ENCODE assay signal across 20 mouse cellular contexts in the genomic region with DNA sequence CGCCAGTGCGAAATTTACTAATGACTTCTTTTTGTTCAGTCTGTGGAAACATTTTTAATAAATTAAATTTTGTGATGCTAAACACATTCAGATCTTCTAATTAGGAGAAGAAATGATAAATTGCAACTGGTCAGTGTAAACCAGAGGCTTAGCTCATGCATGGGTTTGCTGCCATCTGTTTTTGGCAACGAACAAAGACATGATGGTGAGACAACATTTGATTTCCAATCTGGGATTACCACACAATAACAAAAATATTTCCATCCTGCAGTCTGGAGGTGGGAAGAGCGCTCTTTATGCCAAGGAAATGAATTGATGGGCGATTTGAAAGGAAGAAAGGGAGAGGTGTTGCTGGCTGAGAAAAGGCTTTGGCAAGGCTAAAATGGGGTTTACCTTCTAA. TPM values are rescaled to one million over a fixed set of nuclear protein-coding genes. Genes with fewer than 3 reads are reported as not detected.
DNase-seq lines count a peak whose midpoint lies in the region; ATAC-seq and TF ChIP-seq lines count a peak whose summit lies in the region.
"Had no signal": no experiment of that assay in that cellular context is flagged by ENCODE, and none has a peak within 500 bp of the region (broad histone marks: within the 10 kb centered on the region; RNA-seq: fewer than 3 reads in every experiment).

No protein-coding gene starts in this region.

- H3K4me1 ChIP-seq in forebrain, embryonic 14.5 days (ENCODE audit: control insufficient read depth, insufficient read depth, low read length): no peaks in the 10 kb centered on the region
- H3K4me1 ChIP-seq in forebrain, embryonic 11.5 days (replicated peaks; ENCODE audit: control insufficient read depth, insufficient read depth, low read length): no peaks in the 10 kb centered on the region
- no peaks in the 10 kb centered on the region for H3K4me1 ChIP-seq in midbrain, postnatal 0 days (ENCODE audit: insufficient read depth, low read length)
- H3K4me1 ChIP-seq: hindbrain, embryonic 12.5 days; hindbrain, embryonic 15.5 days had no signal

- H3K4me3 ChIP-seq in forebrain, embryonic 14.5 days (ENCODE audit: low read depth, low read length): no peak overlapping the region
- H3K4me3 ChIP-seq in forebrain, embryonic 11.5 days (ENCODE audit: low read depth, low read length): no peak overlapping the region
- no peak overlapping the region for H3K4me3 ChIP-seq in midbrain, postnatal 0 days (ENCODE audit: low read depth, low read length)
- H3K4me3 ChIP-seq: hindbrain, embryonic 12.5 days; hindbrain, embryonic 15.5 days had no signal

- TF ChIP-seq CTCF in brain, embryonic 14.5 days (IDR thresholded peaks at IDR 0.05; ENCODE audit: borderline replicate concordance, extremely low read depth, insufficient read depth, insufficient read length): no peak
- TF ChIP-seq CTCF in midbrain, postnatal 0 days (IDR thresholded peaks at IDR 0.05): no peak

- H3K9me3 ChIP-seq in forebrain, embryonic 14.5 days (replicated peaks; ENCODE audit: control insufficient read depth, low read length): no peaks in the 10 kb centered on the region
- no peaks in the 10 kb centered on the region for H3K9me3 ChIP-seq in forebrain, embryonic 11.5 days (ENCODE audit: control insufficient read depth, low read length)
- H3K9me3 ChIP-seq in midbrain, postnatal 0 days (ENCODE audit: low read length): no peaks in the 10 kb centered on the region
- H3K9me3 ChIP-seq: hindbrain, embryonic 12.5 days; hindbrain, embryonic 15.5 days had no signal

- H3K27ac ChIP-seq in forebrain, embryonic 14.5 days (ENCODE audit: low read depth, low read length): no peak overlapping the region
- no peak overlapping the region for H3K27ac ChIP-seq in forebrain, embryonic 11.5 days (ENCODE audit: low read depth, low read length)
- no peak overlapping the region for H3K27ac ChIP-seq in midbrain, postnatal 0 days (ENCODE audit: low read depth, low read length)
- H3K27ac ChIP-seq: hindbrain, embryonic 12.5 days; hindbrain, embryonic 15.5 days had no signal

- no peaks in the 10 kb centered on the region for H3K36me3 ChIP-seq in forebrain, embryonic 14.5 days (ENCODE audit: control insufficient read depth, insufficient read depth, low read length)
- H3K36me3 ChIP-seq in forebrain, embryonic 11.5 days (ENCODE audit: control insufficient read depth, insufficient read depth, low read length): no peaks in the 10 kb centered on the region
- H3K36me3 ChIP-seq in midbrain, postnatal 0 days (ENCODE audit: insufficient read depth, low read length): no peaks in the 10 kb centered on the region
- H3K36me3 ChIP-seq: hindbrain, embryonic 12.5 days; hindbrain, embryonic 15.5 days had no signal

- ATAC-seq in forebrain, embryonic 14.5 days: peak; percentile 57; the same call in 1 of the 2 replicates
- no peak for ATAC-seq in forebrain, embryonic 11.5 days (replicated peaks; ENCODE audit: low FRiP score)
- ATAC-seq in midbrain, postnatal 0 days (ENCODE audit: low FRiP score): no peak
- ATAC-seq: activated CD4-positive, CD25-positive, alpha-beta regulatory T cell, adult 4 months; CD4-positive, CD25-positive, alpha-beta regulatory T cell, adult 4 months; intestine, postnatal 0 days had no signal

- no peak overlapping the region for H3K9ac ChIP-seq in forebrain, embryonic 14.5 days (ENCODE audit: low read length)
- H3K9ac ChIP-seq in forebrain, embryonic 11.5 days (ENCODE audit: low read length): no peak overlapping the region
- no peak overlapping the region for H3K9ac ChIP-seq in midbrain, postnatal 0 days (replicated peaks; ENCODE audit: low read length, poor library complexity, severe bottlenecking)
- H3K9ac ChIP-seq: hindbrain, embryonic 12.5 days; hindbrain, embryonic 15.5 days had no signal

- peak; percentile 54 for DNase-seq in forebrain, embryonic 14.5 days (ENCODE audit: low spot score)
- no peak for DNase-seq in forebrain, embryonic 11.5 days (ENCODE audit: low spot score)
- peak; percentile 27 for DNase-seq in gastrocnemius, adult 18-20 months (ENCODE audit: low spot score)
- DNase-seq in gastrocnemius, postnatal 4 days (ENCODE audit: low spot score in 2 of 2): no peak
- DNase-seq in layer of hippocampus, adult 9-11 months: peak; percentile 5
- DNase-seq in layer of hippocampus, postnatal 25 days (ENCODE audit: extremely low spot score in 1 of 2, low spot score in 1 of 2): no peak
- peak; percentile 72 for DNase-seq in brain, embryonic 14.5 days (ENCODE audit: low read depth)
- DNase-seq in midbrain, postnatal 0 days (ENCODE audit: low spot score): no peak
- DNase-seq: adrenal gland, adult 8-10 months; adrenal gland, postnatal 25 days; cerebellum, adult 11 months; cerebellum, adult 8-10 months; kidney, adult 2 months had no signal

- WGBS in forebrain, embryonic 14.5 days: 70% methylated on average over 5 of the region's 5 CpGs
- 88% methylated on average over 5 of the region's 5 CpGs for WGBS in forebrain, embryonic 11.5 days
- 85% methylated on average over 5 of the region's 5 CpGs for WGBS in midbrain, postnatal 0 days

- no peaks in the 10 kb centered on the region for H3K27me3 ChIP-seq in forebrain, embryonic 14.5 days (replicated peaks; ENCODE audit: control insufficient read depth, insufficient read depth, low read length)
- no peaks in the 10 kb centered on the region for H3K27me3 ChIP-seq in forebrain, embryonic 11.5 days (ENCODE audit: control insufficient read depth, insufficient read depth, low read length)
- H3K27me3 ChIP-seq in midbrain, postnatal 0 days (ENCODE audit: insufficient read depth, low read length): no peaks in the 10 kb centered on the region
- H3K27me3 ChIP-seq: hindbrain, embryonic 12.5 days; hindbrain, embryonic 15.5 days had no signal

- no peak overlapping the region for H3K4me2 ChIP-seq in forebrain, embryonic 14.5 days (ENCODE audit: low read length)
- H3K4me2 ChIP-seq in forebrain, embryonic 11.5 days (ENCODE audit: low read depth, low read length, severe bottlenecking): no peak overlapping the region
- H3K4me2 ChIP-seq in midbrain, postnatal 0 days (ENCODE audit: low read depth, low read length, poor library complexity, severe bottlenecking): no peak overlapping the region
- H3K4me2 ChIP-seq: heart, embryonic 11.5 days; hindbrain, embryonic 12.5 days; hindbrain, embryonic 15.5 days had no signal

- no peak for TF ChIP-seq POLR2A in brain, embryonic 14.5 days (IDR thresholded peaks at IDR 0.05; ENCODE audit: borderline replicate concordance, extremely low read depth, insufficient read depth, insufficient read length, poor library complexity, severe bottlenecking)

RNA-seq across cellular contexts. Expression of gene Fap, which starts 29.7 kb away (rescaled TPM):
- 0.61 and 1.2 TPM in 2 replicates for polyA plus RNA-seq in forebrain, embryonic 14.5 days (2014; fragmentation: Nextera tagmentation; extraction: Ambion mirVana)
- polyA plus RNA-seq in forebrain, embryonic 11.5 days (2014; fragmentation: Nextera tagmentation; extraction: Ambion mirVana): 3.5 and 3.9 TPM in 2 replicates
- 1 to 10 TPM; 3.4 to 3.7 TPM for total RNA-seq in gastrocnemius, adult 18-20 months (2021)
- 10 to 100 TPM; 61.8 to 66.9 TPM for total RNA-seq in gastrocnemius, postnatal 4 days (2021)
- total RNA-seq in layer of hippocampus, postnatal 25 days (2021): under 1 TPM; 0.70 to 0.96 TPM
- polyA plus RNA-seq in brain, embryonic 14.5 days (2012; rRNA removed): 1.0 and 1.7 TPM in 2 replicates
- total RNA-seq in midbrain, postnatal 0 days (2014; rRNA removed): 0.77 and 1.7 TPM in 2 replicates
- 0.49 and 0.52 TPM in 2 replicates for polyA plus RNA-seq in midbrain, postnatal 0 days (2015; fragmentation: Nextera tagmentation; extraction: Ambion mirVana)
- polyA plus RNA-seq: C2C12 had no signal

RNA-seq across cellular contexts. Expression of gene Ifih1, which starts 42.5 kb away (rescaled TPM):
- polyA plus RNA-seq in forebrain, embryonic 14.5 days (2014; fragmentation: Nextera tagmentation; extraction: Ambion mirVana): 1.1 and 1.3 TPM in 2 replicates
- 1.1 and 1.5 TPM in 2 replicates for polyA plus RNA-seq in forebrain, embryonic 11.5 days (2014; fragmentation: Nextera tagmentation; extraction: Ambion mirVana)
- total RNA-seq in gastrocnemius, adult 18-20 months (2021): 1 to 10 TPM; 3.5 to 3.8 TPM
- total RNA-seq in gastrocnemius, postnatal 4 days (2021): 1 to 10 TPM; 2.0 TPM
- 1 to 10 TPM; 1.2 to 2.1 TPM for total RNA-seq in layer of hippocampus, postnatal 25 days (2021)
- 0.40 and 0.72 TPM in 2 replicates for polyA plus RNA-seq in brain, embryonic 14.5 days (2012; rRNA removed)
- 1.2 and 2.7 TPM in 2 replicates for total RNA-seq in midbrain, postnatal 0 days (2014; rRNA removed)
- polyA plus RNA-seq in midbrain, postnatal 0 days (2015; fragmentation: Nextera tagmentation; extraction: Ambion mirVana): 1.3 and 1.9 TPM in 2 replicates

Comparison
In these comparisons a context has a peak if more than half of its experiments do, and no peak if none do; other contexts are left out.
1. DNase-seq: peak in forebrain, embryonic 14.5 days (single experiment), gastrocnemius, adult 18-20 months (single experiment), layer of hippocampus, adult 9-11 months (single experiment) and brain, embryonic 14.5 days (single experiment); none in forebrain, embryonic 11.5 days (single experiment), gastrocnemius, postnatal 4 days (0 of 2), layer of hippocampus, postnatal 25 days (0 of 2) and midbrain, postnatal 0 days (single experiment).
2. RNA of gene Fap, which starts 29.7 kb away (total RNA-seq): 61.8 to 66.9 TPM in gastrocnemius, postnatal 4 days; 3.4 to 3.7 TPM in gastrocnemius, adult 18-20 months, 0.70 to 0.96 TPM in layer of hippocampus, postnatal 25 days and 0.77 to 1.7 TPM in midbrain, postnatal 0 days; every median in the first group is over 10 times any median in the second.